Mouse (Mus musculus): ENCODE measurements around the gene Gdpd3. TPM values are rescaled to one million over a fixed set of nuclear protein-coding genes. Genes with fewer than 3 reads are reported as not detected.
A peak's percentile ranks its signal among the peaks of the same experiment; 100 is the strongest.
"Not testable (repeated sequence)": the region's sequence is repeated elsewhere in the genome, so short reads cannot be mapped to it uniquely, and the experiment has no call there.

Gene Gdpd3
- total RNA-seq (2015; ENCODE audit: low replicate concordance) (9.2 and 11.9 TPM in 2 replicates), total RNA-seq (2017; ENCODE audit: low replicate concordance) (8.1 TPM in 1 of 2 replicates, not detected in the other)

DNA sequence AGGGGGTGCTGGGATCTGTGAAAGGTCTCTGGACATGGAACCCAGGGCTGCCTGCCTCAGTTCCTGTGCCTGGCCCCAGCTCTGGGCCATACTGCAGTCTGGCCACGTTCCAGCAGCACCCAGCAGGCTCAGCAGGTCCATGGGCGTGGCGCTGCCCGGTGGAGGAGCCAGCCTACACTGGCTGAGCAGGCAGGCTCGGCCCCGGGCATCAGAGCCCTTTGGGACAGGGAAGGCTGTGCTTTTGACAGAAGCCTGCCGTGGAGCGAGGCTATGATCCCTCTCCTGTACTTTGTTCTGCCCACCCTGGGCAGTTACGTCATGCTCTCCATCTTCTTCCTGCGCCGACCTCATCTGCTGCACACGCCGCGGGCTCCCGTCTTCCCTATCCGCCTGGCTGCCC lies at the start of gene Gdpd3:
TSS of gene Gdpd3 (plus strand) at position 134 of the 400 bp plus-strand sequence.
- peak; percentile 83 for ATAC-seq (replicated peaks; ENCODE audit: low FRiP score, poor library complexity, severe bottlenecking)

GRCm38 (mm10) chr7:126717566-126717965 lies 48.6 kb upstream of the Gdpd3 start:
- no peak for ATAC-seq (replicated peaks; ENCODE audit: low FRiP score, poor library complexity, severe bottlenecking)

- ATAC-seq (replicated peaks; ENCODE audit: low FRiP score, poor library complexity, severe bottlenecking): 0 out of 2 replicates have a peak, but pooled peaks have one; percentile 48
These were observed 47.3 kb upstream of the Gdpd3 start for GRCm38 (mm10) chr7:126718787-126719337.

GRCm38 (mm10) chr7:126721635-126722034 lies 44.5 kb upstream of the Gdpd3 start:
- ATAC-seq (replicated peaks; ENCODE audit: low FRiP score, poor library complexity, severe bottlenecking): no peak

DNA sequence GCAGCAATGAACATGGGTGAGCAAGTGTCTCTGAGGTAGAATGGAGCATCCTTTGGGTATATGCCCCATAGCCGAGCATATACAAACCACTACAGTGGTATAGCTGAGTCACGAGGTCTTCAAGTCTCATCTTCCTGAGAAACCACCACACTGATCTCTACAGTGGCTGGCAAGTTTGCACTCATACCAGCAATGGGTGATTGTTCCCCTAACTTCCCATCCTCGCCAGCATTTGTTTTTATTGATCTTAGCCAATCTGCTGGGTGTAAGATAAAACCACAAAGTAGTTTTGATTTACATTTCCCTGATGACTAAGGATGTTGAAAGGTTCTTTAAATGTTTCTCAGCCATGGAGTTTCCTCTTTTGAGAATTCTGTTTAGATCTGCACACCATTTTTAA lies 41.1 kb upstream of the Gdpd3 start:
- ATAC-seq (replicated peaks; ENCODE audit: low FRiP score, poor library complexity, severe bottlenecking): no peak

DNA sequence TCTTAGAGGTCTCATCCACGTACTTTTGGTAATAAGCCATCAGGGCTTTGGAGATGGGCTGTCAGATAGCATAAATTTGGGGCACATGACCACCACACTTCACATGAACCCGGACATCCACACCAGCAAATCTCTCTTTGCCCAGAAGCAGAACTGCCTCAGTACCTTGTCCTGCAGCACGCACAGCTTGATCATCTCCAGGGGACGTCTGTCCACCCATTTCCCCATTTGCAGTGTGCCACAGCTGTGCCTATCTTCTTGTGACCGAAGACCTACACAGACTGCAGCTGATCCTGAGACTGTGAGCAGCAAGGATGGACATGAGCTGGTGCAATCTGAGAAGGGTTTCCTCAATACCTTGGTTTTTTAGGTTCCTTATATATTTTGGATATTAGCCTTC lies 40.5 kb upstream of the Gdpd3 start:
- no peak for ATAC-seq (replicated peaks; ENCODE audit: low FRiP score, poor library complexity, severe bottlenecking)

- ATAC-seq (replicated peaks; ENCODE audit: low FRiP score, poor library complexity, severe bottlenecking): not testable (repeated sequence)
These were observed 35.8 kb upstream of the Gdpd3 start for GRCm38 (mm10) chr7:126730256-126730789.

GRCm38 (mm10) chr7:126736122-126736521 lies 30.0 kb upstream of the Gdpd3 start:
- ATAC-seq (replicated peaks; ENCODE audit: low FRiP score, poor library complexity, severe bottlenecking): no peak

DNA sequence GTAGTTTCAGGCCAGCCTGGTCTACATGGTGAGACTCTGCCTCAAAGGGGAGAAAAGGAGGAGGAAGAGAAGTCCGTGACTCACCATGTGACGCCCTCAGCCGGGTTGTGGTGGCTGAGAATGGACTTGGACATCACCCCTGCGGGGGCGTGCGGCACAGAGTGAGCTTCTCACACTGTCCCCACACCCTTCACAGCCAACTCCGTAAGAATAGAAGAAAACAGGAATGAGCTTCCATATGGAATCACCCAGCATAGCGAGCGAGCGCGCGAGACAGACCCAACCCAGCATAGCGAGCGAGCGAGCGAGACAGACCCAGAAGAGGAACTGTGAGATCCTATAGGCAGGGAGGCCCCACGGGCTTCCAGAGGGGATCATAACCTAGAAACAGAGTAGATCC lies 26.6 kb upstream of the Gdpd3 start:
- no peak for ATAC-seq (replicated peaks; ENCODE audit: low FRiP score, poor library complexity, severe bottlenecking)

- no peak for ATAC-seq (replicated peaks; ENCODE audit: low FRiP score, poor library complexity, severe bottlenecking)
These were observed 25.9 kb upstream of the Gdpd3 start for GRCm38 (mm10) chr7:126740132-126740735.

DNA sequence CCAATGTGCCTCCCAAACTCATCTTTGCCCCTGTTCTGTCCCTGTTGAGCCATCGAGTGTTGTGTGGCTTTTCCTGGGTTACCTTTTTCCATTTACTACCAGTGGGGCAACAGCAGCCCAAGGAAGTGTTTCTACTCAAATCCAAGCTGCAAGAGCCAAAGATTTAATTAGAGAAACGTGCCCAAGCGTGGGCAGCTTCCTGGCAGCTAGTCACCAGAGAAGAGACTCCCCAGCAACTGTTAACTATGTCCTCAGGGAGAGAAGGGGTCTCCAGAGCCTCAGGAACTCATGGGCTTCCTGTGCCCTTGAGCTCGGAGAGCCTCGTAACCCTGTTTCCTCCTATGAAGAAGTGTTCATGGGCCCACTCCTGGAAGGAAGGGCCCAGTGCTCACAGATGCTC lies 25.2 kb upstream of the Gdpd3 start:
- no peak for ATAC-seq (replicated peaks; ENCODE audit: low FRiP score, poor library complexity, severe bottlenecking)

- ATAC-seq (replicated peaks; ENCODE audit: low FRiP score, poor library complexity, severe bottlenecking): no peak
These were observed 24.7 kb upstream of the Gdpd3 start for GRCm38 (mm10) chr7:126741452-126741851.

- ATAC-seq (replicated peaks; ENCODE audit: low FRiP score, poor library complexity, severe bottlenecking): no peak
These were observed 24.1 kb upstream of the Gdpd3 start for GRCm38 (mm10) chr7:126741964-126742482.

DNA sequence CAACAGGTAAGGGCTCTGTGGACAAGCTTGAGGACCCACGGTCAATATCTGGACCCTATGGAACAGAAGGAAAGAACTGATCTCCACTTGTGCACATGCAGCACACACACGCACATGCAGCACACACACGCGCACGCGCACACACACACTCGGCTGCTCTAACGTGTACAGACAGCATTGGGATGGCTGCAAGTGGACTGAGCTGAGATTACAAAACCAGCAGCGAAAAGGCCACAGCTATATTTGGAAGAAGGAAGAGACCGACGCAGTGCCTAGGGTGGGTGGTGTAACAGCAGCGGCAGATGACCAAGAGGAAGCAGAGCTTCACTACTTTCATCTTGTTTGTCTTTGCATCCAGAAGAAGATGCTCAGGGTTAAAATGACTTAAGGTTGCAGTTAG lies 20.1 kb upstream of the Gdpd3 start:
- ATAC-seq (replicated peaks; ENCODE audit: low FRiP score, poor library complexity, severe bottlenecking): no peak

DNA sequence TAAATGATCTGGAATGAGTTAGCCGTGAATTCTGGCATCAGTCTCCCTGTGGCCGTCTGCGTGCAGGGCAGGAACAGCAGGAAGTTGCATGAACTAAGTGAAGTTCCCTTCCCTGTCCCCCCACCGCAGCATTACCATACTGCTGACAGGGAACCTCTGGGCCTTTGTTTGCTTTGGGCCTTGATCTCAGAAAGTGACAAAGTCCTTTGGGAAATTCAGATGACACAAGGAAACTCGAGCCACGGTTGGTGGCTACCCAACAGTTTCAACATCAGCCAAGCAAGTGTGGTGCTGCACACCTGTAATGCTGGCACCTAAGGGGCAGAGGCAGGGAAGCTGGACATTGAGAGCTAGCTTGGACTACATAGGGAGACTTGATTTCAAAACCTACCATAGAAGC lies 19.3 kb upstream of the Gdpd3 start:
- ATAC-seq (replicated peaks; ENCODE audit: low FRiP score, poor library complexity, severe bottlenecking): no peak

DNA sequence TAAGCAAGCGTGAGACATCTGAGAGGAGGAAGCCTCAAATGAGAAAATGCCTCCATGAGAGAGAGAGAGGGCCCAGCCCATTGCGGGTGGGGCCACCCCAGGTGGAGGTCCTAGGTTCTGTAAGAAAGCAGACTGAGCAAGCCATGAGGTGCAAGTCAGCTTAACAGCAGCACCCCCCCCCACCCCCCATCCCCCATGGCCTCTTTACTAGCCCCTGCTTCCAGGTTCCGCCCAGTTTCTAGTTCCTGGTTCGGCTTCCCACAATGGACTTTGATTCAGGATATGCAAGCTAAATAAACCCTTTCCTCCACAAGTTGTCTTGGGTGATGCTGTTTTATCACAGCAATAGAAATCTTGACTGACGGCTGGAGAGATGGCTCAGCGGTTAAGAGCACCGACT lies 17.3 kb upstream of the Gdpd3 start:
- no peak for ATAC-seq (replicated peaks; ENCODE audit: low FRiP score, poor library complexity, severe bottlenecking)

DNA sequence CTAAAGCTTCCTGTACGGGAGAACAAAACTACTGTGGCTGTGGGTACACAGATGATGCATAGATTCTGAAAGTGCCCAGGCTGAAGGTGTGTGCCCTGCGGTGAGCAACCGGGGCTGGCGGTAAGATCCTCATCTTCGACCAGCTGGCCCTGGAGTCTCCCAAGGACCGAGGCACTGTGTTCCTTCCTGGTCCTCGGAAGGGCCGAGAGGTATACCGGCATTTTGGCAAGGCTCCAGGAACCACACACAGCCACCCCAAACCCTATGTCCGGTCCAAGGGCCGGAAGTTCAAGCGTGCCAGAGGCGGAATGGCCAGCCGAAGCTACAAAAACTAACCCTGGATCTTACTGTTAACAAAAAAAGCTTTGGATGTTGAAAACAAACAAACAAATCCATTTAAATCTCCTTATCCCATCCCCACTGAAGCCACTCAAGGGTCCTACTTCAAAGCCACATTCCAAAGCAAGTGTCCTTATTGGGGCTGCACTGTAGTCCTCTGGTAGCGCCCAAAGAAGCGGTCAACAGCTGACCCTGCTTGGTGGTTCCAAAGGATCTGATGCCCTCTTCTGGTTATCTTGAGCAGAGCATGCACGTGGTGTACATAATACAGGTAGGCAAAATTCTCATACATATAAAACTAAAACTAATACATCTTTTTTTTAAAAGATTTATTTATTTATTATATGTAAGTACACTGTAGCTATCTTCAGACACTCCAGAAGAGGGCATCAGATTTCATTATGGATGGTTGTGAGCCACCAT lies 16.4 kb upstream of the Gdpd3 start:
- ATAC-seq (replicated peaks; ENCODE audit: low FRiP score, poor library complexity, severe bottlenecking): no peak

DNA sequence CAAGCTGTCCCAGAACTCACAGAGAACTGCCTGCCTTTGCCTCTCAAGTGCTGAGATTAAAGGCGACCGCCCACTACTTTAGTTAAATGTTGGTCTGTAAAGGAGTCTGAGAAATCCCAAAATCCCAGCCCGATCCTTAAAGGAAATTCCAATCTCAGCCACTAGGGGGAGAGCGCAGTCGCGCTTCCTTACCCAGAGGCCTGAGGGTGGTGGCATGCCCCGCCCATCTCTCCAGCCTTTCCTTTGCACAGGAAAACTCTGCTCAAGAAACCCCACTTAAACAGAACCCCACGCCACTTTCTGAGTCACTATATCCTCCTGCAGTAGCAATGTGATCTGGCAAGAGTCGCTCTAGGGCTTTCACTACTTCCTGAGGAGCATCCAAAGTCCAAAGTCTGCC lies 11.3 kb upstream of the Gdpd3 start:
- ATAC-seq (replicated peaks; ENCODE audit: low FRiP score, poor library complexity, severe bottlenecking): peak; percentile 77

GRCm38 (mm10) chr7:126758539-126758938 lies 7.6 kb upstream of the Gdpd3 start:
- ATAC-seq (replicated peaks; ENCODE audit: low FRiP score, poor library complexity, severe bottlenecking): no peak

DNA sequence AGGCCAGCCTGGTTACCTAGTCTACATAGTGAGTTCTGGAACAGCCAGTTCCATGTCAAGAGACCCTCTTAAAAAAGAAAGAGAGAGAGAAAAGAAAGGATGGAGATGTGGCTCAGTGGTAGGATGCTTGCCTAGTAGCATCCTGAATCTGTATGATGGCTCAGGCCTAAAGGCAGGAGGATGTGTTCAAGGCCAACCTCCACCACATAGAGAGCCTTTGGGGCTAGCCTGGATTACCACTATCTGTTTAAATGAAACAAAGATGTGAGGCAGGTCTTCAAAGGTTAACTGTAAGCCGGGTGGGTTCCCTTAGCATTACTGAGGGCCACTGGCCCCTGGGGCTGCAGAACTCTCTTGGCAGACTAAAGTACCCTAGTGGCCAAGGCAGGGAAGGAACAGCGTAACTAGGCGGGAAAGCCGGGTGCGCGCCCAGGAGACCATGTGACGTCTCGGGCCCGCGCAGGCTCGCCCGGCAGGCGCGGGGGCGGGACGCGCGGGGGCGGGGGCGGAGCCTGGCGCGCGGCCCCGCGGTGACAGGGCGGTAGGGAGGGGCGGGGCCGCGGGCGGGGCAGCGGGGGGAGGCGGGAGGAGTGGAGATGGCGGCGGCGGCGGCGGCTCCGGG lies 7.0 kb upstream of the Gdpd3 start, which contains the start of gene Mapk3:
TSS of gene Mapk3 (plus strand) at position 552 of the 622 bp plus-strand sequence.
- ATAC-seq (replicated peaks; ENCODE audit: low FRiP score, poor library complexity, severe bottlenecking): peak; percentile 88

Measured in erythroid progenitor cell, adult 5-6 weeks (primary cell).